Mouse (Mus musculus): ENCODE results near the gene Myb. TPM values are rescaled to one million over a fixed set of nuclear protein-coding genes. Genes with fewer than 3 reads are reported as not detected.

The Myb gene
- polyA plus RNA-seq, 1 experiment from 2014 or later = 7.0 TPM

DNA sequence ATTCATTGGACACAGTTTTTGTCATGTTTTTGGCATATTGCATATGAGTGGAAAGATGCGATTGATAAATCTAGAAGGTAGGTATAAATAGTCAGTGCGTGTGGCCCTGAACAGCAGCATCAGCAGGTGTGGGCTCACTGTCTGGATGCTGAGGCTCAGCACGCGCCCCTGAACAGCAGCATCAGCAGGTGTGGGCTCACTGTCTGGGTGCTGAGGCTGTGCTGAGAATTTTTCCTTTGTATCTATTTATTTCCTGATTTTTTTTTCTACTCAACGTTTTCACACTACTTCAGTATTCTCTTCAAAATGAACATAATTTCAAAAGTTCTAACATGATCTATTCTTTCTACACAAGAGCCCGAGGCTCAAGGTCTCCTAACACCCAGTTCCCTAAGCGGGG lies 84.1 kb downstream of the Myb start:
- H3K36me3 ChIP-seq (ENCODE audit: control insufficient read depth, insufficient read depth, low read length) = no peaks in the 10 kb centered on the region
- H3K9me3 ChIP-seq (ENCODE audit: control insufficient read depth, low read length) = no peaks in the 10 kb centered on the region
- H3K27ac ChIP-seq (replicated peaks; ENCODE audit: low read depth, low read length) = no peak overlapping the region
- ATAC-seq (ENCODE audit: insufficient number of reproducible peaks, low FRiP score, low TSS enrichment, low read depth) (no peak), DNase-seq (ENCODE audit: low spot score) (no peak)
- no peak overlapping the region for H3K4me2 ChIP-seq (ENCODE audit: low read depth, severe bottlenecking)
- no peak overlapping the region for H3K9ac ChIP-seq (ENCODE audit: low read length)
- no peaks in the 10 kb centered on the region for H3K4me1 ChIP-seq (ENCODE audit: control insufficient read depth, insufficient read depth, low read length)
- H3K4me3 ChIP-seq (ENCODE audit: low read depth, low read length) = no peak overlapping the region
- H3K27me3 ChIP-seq (ENCODE audit: control insufficient read depth, insufficient read depth, low read length) = no peaks in the 10 kb centered on the region
- WGBS = 93% methylated on average over 7 of the region's 7 CpGs

DNA sequence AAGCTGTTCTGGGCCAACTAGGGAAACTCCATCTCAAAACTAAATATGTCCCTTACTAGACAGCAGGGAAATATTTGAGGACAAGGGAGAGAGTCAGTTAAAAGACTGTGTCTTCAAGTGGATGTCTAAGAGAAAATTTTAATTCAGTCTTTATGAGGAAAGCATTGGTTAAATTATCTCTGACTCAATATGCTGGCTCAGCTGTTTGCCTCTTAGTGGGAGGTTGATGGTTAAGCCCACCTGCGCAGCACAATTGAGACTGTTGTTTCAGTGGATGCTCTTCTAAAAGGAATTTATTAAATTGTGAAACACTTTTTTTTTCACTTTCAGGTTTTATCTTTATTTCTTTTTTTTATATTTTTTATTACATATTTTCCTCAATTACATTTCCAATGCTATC lies 84.6 kb downstream of the Myb start:
- Histone ChIP-seq H3K36me3 (ENCODE audit: control insufficient read depth, insufficient read depth, low read length) (no peaks in the 10 kb centered on the region), H3K27ac (replicated peaks; ENCODE audit: low read depth, low read length) (no peak overlapping the region), H3K27me3 (ENCODE audit: control insufficient read depth, insufficient read depth, low read length) (no peaks in the 10 kb centered on the region), H3K9me3 (ENCODE audit: control insufficient read depth, low read length) (no peaks in the 10 kb centered on the region), H3K9ac (ENCODE audit: low read length) (no peak overlapping the region), H3K4me2 (ENCODE audit: low read depth, severe bottlenecking) (no peak overlapping the region), H3K4me3 (ENCODE audit: low read depth, low read length) (no peak overlapping the region), H3K4me1 (ENCODE audit: control insufficient read depth, insufficient read depth, low read length) (no peaks in the 10 kb centered on the region)
- DNase-seq (ENCODE audit: low spot score) = no peak
- WGBS = 100% methylated on average over 1 of the region's 1 CpGs
- ATAC-seq (ENCODE audit: insufficient number of reproducible peaks, low FRiP score, low TSS enrichment, low read depth) = no peak

Other genes starting within 250 kb of the Myb start
- 12.5 and 14.0 TPM in 2 replicates for gene Ahi1, start 208.4 kb downstream of the Myb start, polyA plus RNA-seq (2014; fragmentation: Nextera tagmentation; extraction: Ambion mirVana)
- gene Hbs1l, start 135.0 kb upstream of the Myb start, polyA plus RNA-seq (2014; fragmentation: Nextera tagmentation; extraction: Ambion mirVana) = 122 and 132 TPM in 2 replicates
- not detected in 2 replicates for gene Aldh8a1, start 216.3 kb upstream of the Myb start, polyA plus RNA-seq (2014; fragmentation: Nextera tagmentation; extraction: Ambion mirVana)

Measured in limb, embryonic 11.5 days (tissue).